Mouse (Mus musculus): ENCODE measurements around the gene Styx. TPM values are rescaled to one million over a fixed set of nuclear protein-coding genes. Genes with fewer than 3 reads are reported as not detected.

Styx gene
- polyA plus RNA-seq, 1 experiment from 2014 or later, result 58.4 TPM

- peak; percentile 69 for ATAC-seq (ENCODE audit: low FRiP score)
- H3K4me3 ChIP-seq, result no peak overlapping the region
- H3K9me3 ChIP-seq (replicated peaks), result no peaks in the 10 kb centered on the region
- no peak overlapping the region for H3K9ac ChIP-seq
- H3K4me2 ChIP-seq (replicated peaks), result no peak overlapping the region
- H3K36me3 ChIP-seq, result no peaks in the 10 kb centered on the region
- 14% methylated on average over 5 of the region's 5 CpGs for WGBS
- H3K4me1 ChIP-seq, result no peaks in the 10 kb centered on the region
- H3K27me3 ChIP-seq, result no peaks in the 10 kb centered on the region
- no peak overlapping the region for H3K27ac ChIP-seq
Measured at GRCm38 (mm10) chr14:45423220-45423619, 72.3 kb downstream of the Styx start.

GRCm38 (mm10) chr14:45430066-45430842, 79.4 kb downstream of the Styx start:
- no peak overlapping the region for H3K4me3 ChIP-seq
- WGBS, result 91% methylated on average over 13 of the region's 13 CpGs
- no peak overlapping the region for H3K27ac ChIP-seq
- no peaks in the 10 kb centered on the region for H3K4me1 ChIP-seq
- H3K36me3 ChIP-seq, result no peaks in the 10 kb centered on the region
- no peak overlapping the region for H3K4me2 ChIP-seq (replicated peaks)
- H3K9me3 ChIP-seq (replicated peaks), result peaks cover 9% of the 10 kb centered on the region
- ATAC-seq (ENCODE audit: low FRiP score), result no peak
- H3K9ac ChIP-seq, result no peak overlapping the region
- H3K27me3 ChIP-seq, result no peaks in the 10 kb centered on the region

GRCm38 (mm10) chr14:45432003-45432402, 81.1 kb downstream of the Styx start:
- no peaks in the 10 kb centered on the region for H3K36me3 ChIP-seq
- WGBS, result 64% methylated on average over 4 of the region's 4 CpGs
- no peak overlapping the region for H3K9ac ChIP-seq
- H3K4me2 ChIP-seq (replicated peaks), result no peak overlapping the region
- ATAC-seq (ENCODE audit: low FRiP score), result no peak
- peaks cover 9% of the 10 kb centered on the region for H3K9me3 ChIP-seq (replicated peaks)
- no peak overlapping the region for H3K4me3 ChIP-seq
- H3K4me1 ChIP-seq, result no peaks in the 10 kb centered on the region
- H3K27me3 ChIP-seq, result no peaks in the 10 kb centered on the region
- no peak overlapping the region for H3K27ac ChIP-seq

GRCm38 (mm10) chr14:45434220-45434619, 83.3 kb downstream of the Styx start:
- H3K4me3 ChIP-seq, result no peak overlapping the region
- H3K4me1 ChIP-seq, result no peaks in the 10 kb centered on the region
- H3K27ac ChIP-seq, result no peak overlapping the region
- 73% methylated on average over 6 of the region's 6 CpGs for WGBS
- no peak overlapping the region for H3K4me2 ChIP-seq (replicated peaks)
- no peaks in the 10 kb centered on the region for H3K27me3 ChIP-seq
- peaks cover 9% of the 10 kb centered on the region for H3K9me3 ChIP-seq (replicated peaks)
- H3K9ac ChIP-seq, result no peak overlapping the region
- no peaks in the 10 kb centered on the region for H3K36me3 ChIP-seq
- ATAC-seq (ENCODE audit: low FRiP score), result no peak

- Histone ChIP-seq H3K4me1 (no peaks in the 10 kb centered on the region), H3K36me3 (no peaks in the 10 kb centered on the region), H3K27ac (no peak overlapping the region), H3K9me3 (replicated peaks) (no peaks in the 10 kb centered on the region), H3K4me3 (no peak overlapping the region), H3K27me3 (no peaks in the 10 kb centered on the region), H3K4me2 (replicated peaks) (no peak overlapping the region), H3K9ac (no peak overlapping the region)
- WGBS, result 78% methylated on average over 19 of the region's 19 CpGs
- no peak for ATAC-seq (ENCODE audit: low FRiP score)
Measured at GRCm38 (mm10) chr14:45438250-45438930, 87.5 kb downstream of the Styx start.

- no peaks in the 10 kb centered on the region for H3K9me3 ChIP-seq (replicated peaks)
- H3K4me1 ChIP-seq, result no peaks in the 10 kb centered on the region
- H3K9ac ChIP-seq, result no peak overlapping the region
- ATAC-seq (ENCODE audit: low FRiP score), result no peak
- no peaks in the 10 kb centered on the region for H3K36me3 ChIP-seq
- no peak overlapping the region for H3K27ac ChIP-seq
- H3K27me3 ChIP-seq, result no peaks in the 10 kb centered on the region
- no peak overlapping the region for H3K4me3 ChIP-seq
- H3K4me2 ChIP-seq (replicated peaks), result no peak overlapping the region
- WGBS, result 74% methylated on average over 2 of the region's 2 CpGs
Measured at GRCm38 (mm10) chr14:45438931-45439275, 88.0 kb downstream of the Styx start.

GRCm38 (mm10) chr14:45439387-45439786, 88.5 kb downstream of the Styx start:
- no peak for ATAC-seq (ENCODE audit: low FRiP score)
- no peak overlapping the region for H3K4me2 ChIP-seq (replicated peaks)
- no peaks in the 10 kb centered on the region for H3K36me3 ChIP-seq
- no peak overlapping the region for H3K9ac ChIP-seq
- no peaks in the 10 kb centered on the region for H3K4me1 ChIP-seq
- no peak overlapping the region for H3K4me3 ChIP-seq
- 69% methylated on average over 9 of the region's 9 CpGs for WGBS
- no peak overlapping the region for H3K27ac ChIP-seq
- H3K9me3 ChIP-seq (replicated peaks), result no peaks in the 10 kb centered on the region
- H3K27me3 ChIP-seq, result no peaks in the 10 kb centered on the region

- H3K4me3 ChIP-seq, result no peak overlapping the region
- no peak for ATAC-seq (ENCODE audit: low FRiP score)
- no peaks in the 10 kb centered on the region for H3K4me1 ChIP-seq
- 78% methylated on average over 6 of the region's 6 CpGs for WGBS
- H3K9ac ChIP-seq, result no peak overlapping the region
- no peak overlapping the region for H3K27ac ChIP-seq
- no peaks in the 10 kb centered on the region for H3K9me3 ChIP-seq (replicated peaks)
- H3K36me3 ChIP-seq, result no peaks in the 10 kb centered on the region
- H3K27me3 ChIP-seq, result no peaks in the 10 kb centered on the region
- H3K4me2 ChIP-seq (replicated peaks), result no peak overlapping the region
Measured at GRCm38 (mm10) chr14:45441291-45441690, 90.4 kb downstream of the Styx start.

- 76% methylated on average over 12 of the region's 12 CpGs for WGBS
- H3K27me3 ChIP-seq, result no peaks in the 10 kb centered on the region
- H3K4me2 ChIP-seq (replicated peaks), result no peak overlapping the region
- no peaks in the 10 kb centered on the region for H3K4me1 ChIP-seq
- H3K9ac ChIP-seq, result no peak overlapping the region
- H3K36me3 ChIP-seq, result no peaks in the 10 kb centered on the region
- no peaks in the 10 kb centered on the region for H3K9me3 ChIP-seq (replicated peaks)
- H3K27ac ChIP-seq, result no peak overlapping the region
- ATAC-seq (ENCODE audit: low FRiP score), result no peak
- H3K4me3 ChIP-seq, result no peak overlapping the region
Measured at GRCm38 (mm10) chr14:45442781-45443560, 92.1 kb downstream of the Styx start.

GRCm38 (mm10) chr14:45444870-45445269, 94.0 kb downstream of the Styx start:
- WGBS, result 61% methylated on average over 7 of the region's 7 CpGs
- Histone ChIP-seq H3K27ac (no peak overlapping the region), H3K27me3 (no peaks in the 10 kb centered on the region), H3K4me2 (replicated peaks) (no peak overlapping the region), H3K9ac (no peak overlapping the region), H3K9me3 (replicated peaks) (no peaks in the 10 kb centered on the region), H3K4me3 (no peak overlapping the region), H3K36me3 (no peaks in the 10 kb centered on the region), H3K4me1 (no peaks in the 10 kb centered on the region)
- no peak for ATAC-seq (ENCODE audit: low FRiP score)

- Histone ChIP-seq H3K27me3 (no peaks in the 10 kb centered on the region), H3K27ac (no peak overlapping the region), H3K9ac (no peak overlapping the region), H3K9me3 (replicated peaks) (no peaks in the 10 kb centered on the region), H3K4me2 (replicated peaks) (no peak overlapping the region), H3K4me3 (no peak overlapping the region), H3K4me1 (no peaks in the 10 kb centered on the region), H3K36me3 (no peaks in the 10 kb centered on the region)
- ATAC-seq (ENCODE audit: low FRiP score), result no peak
- WGBS, result 57% methylated on average over 12 of the region's 12 CpGs
Measured at GRCm38 (mm10) chr14:45445445-45445844, 94.6 kb downstream of the Styx start.

GRCm38 (mm10) chr14:45446777-45447176, 95.9 kb downstream of the Styx start:
- no peak overlapping the region for H3K4me2 ChIP-seq (replicated peaks)
- no peak overlapping the region for H3K9ac ChIP-seq
- H3K4me1 ChIP-seq, result peaks cover 4% of the 10 kb centered on the region
- 44% methylated on average over 3 of the region's 3 CpGs for WGBS
- ATAC-seq (ENCODE audit: low FRiP score), result no peak
- H3K27ac ChIP-seq, result no peak overlapping the region
- H3K9me3 ChIP-seq (replicated peaks), result no peaks in the 10 kb centered on the region
- no peak overlapping the region for H3K4me3 ChIP-seq
- H3K27me3 ChIP-seq, result no peaks in the 10 kb centered on the region
- no peaks in the 10 kb centered on the region for H3K36me3 ChIP-seq
